Mouse (Mus musculus): ENCODE measurements around the gene Vmn1r59. TPM values are rescaled to one million over a fixed set of nuclear protein-coding genes. Genes with fewer than 3 reads are reported as not detected.
"Not testable (repeated sequence)": the region's sequence is repeated elsewhere in the genome, so short reads cannot be mapped to it uniquely, and the experiment has no call there.

Gene Vmn1r59
- polyA plus RNA-seq (2017; shearing (Covaris generic)): under 1 TPM in 1 of 2 experiments, not detected in 1; 0.42 TPM

- no peak for ATAC-seq
Measured at GRCm38 (mm10) chr7:5456674-5457073, at the start of gene Vmn1r59. Gene Vmn1r59 (minus strand): TSS chr7:5456774.

GRCm38 (mm10) chr7:5493856-5494255 lies 37.3 kb upstream of the Vmn1r59 start, which contains the start of gene Vmn2r28:
Gene Vmn2r28 (minus strand): TSS chr7:5493956.
- not testable (repeated sequence) for ATAC-seq

- ATAC-seq: not testable (repeated sequence)
Measured at GRCm38 (mm10) chr7:5454011-5454410, 2.6 kb downstream of the Vmn1r59 start.

- ATAC-seq: no peak
Measured at GRCm38 (mm10) chr7:5448627-5449026, 7.9 kb downstream of the Vmn1r59 start.

GRCm38 (mm10) chr7:5413296-5413695 lies 43.3 kb downstream of the Vmn1r59 start, which contains the start of gene Vmn1r58:
Gene Vmn1r58 (minus strand): TSS chr7:5413396.
- not testable (repeated sequence) for ATAC-seq

- ATAC-seq: no peak
Measured at GRCm38 (mm10) chr7:5406201-5406600, 50.4 kb downstream of the Vmn1r59 start.

Other genes starting within 250 kb of the Vmn1r59 start
- not detected for gene Vmn1r57, start 238.3 kb downstream of the Vmn1r59 start, polyA plus RNA-seq (2017; shearing (Covaris generic))
- not detected for gene Gm5065, start 106.2 kb downstream of the Vmn1r59 start, polyA plus RNA-seq (2017; shearing (Covaris generic))
- gene Nlrp2, start 105.7 kb downstream of the Vmn1r59 start, polyA plus RNA-seq (2017; shearing (Covaris generic)): not detected
- gene Vmn1r58, start 43.4 kb downstream of the Vmn1r59 start, polyA plus RNA-seq (2017; shearing (Covaris generic)): under 1 TPM in 1 of 2 experiments, not detected in 1; 0.11 TPM
- gene Vmn2r28, start 37.2 kb upstream of the Vmn1r59 start, polyA plus RNA-seq (2017; shearing (Covaris generic)): not detected
- under 1 TPM in 1 of 2 experiments, not detected in 1; 0.07 TPM for gene Vmn1r60, start 90.5 kb upstream of the Vmn1r59 start, polyA plus RNA-seq (2017; shearing (Covaris generic))
- under 1 TPM in 1 of 2 experiments, not detected in 1; 0.15 TPM for gene Vmn1r61, start 156.5 kb upstream of the Vmn1r59 start, polyA plus RNA-seq (2017; shearing (Covaris generic))
- gene Vmn1r62, start 216.9 kb upstream of the Vmn1r59 start, polyA plus RNA-seq (2017; shearing (Covaris generic)): not detected